Mouse (Mus musculus): ENCODE results near the gene Pigz. TPM values are rescaled to one million over a fixed set of nuclear protein-coding genes. Genes with fewer than 3 reads are reported as not detected.

Gene Pigz
- polyA plus RNA-seq, 1 experiment from 2014 or later, result 0.70 TPM

DNA sequence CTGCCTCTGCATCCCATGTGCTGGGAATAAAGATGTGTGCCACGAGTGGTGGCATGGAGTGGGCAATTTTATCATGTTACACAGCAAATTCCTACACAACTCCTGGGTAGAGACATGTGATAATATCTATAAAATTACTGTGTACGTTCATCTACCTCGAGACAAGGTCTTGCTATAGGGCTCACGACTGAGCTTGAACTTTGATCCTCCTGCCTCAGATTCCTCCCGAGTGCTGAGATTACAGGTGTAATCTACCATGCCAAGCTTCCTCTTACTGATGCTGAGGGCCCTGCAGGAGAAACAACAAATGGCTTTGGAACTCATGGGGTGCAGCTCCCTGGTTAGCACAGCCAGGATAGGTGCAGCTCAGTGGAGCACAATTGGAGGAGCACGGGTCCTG lies 9.3 kb upstream of the Pigz start:
- Histone ChIP-seq H3K36me3 (ENCODE audit: control insufficient read depth, insufficient read depth, low read length) (no peaks in the 10 kb centered on the region), H3K9ac (ENCODE audit: low read depth, low read length) (no peak overlapping the region), H3K4me3 (ENCODE audit: low read depth, low read length) (no peak overlapping the region), H3K4me2 (ENCODE audit: low read depth, low read length) (no peak overlapping the region), H3K27me3 (replicated peaks; ENCODE audit: control insufficient read depth, insufficient read depth, low read length) (no peaks in the 10 kb centered on the region), H3K27ac (replicated peaks; ENCODE audit: low read depth, low read length) (no peak overlapping the region), H3K4me1 (ENCODE audit: control insufficient read depth, insufficient read depth, low read length) (no peaks in the 10 kb centered on the region), H3K9me3 (ENCODE audit: control insufficient read depth, low read length) (no peaks in the 10 kb centered on the region)
- DNase-seq (ENCODE audit: low spot score) (no peak), ATAC-seq (ENCODE audit: low read depth) (no peak)
- WGBS, result 77% methylated on average over 6 of the region's 6 CpGs

GRCm38 (mm10) chr16:31926091-31926490 lies 7.6 kb upstream of the Pigz start:
- H3K4me1 ChIP-seq (ENCODE audit: control insufficient read depth, insufficient read depth, low read length), result no peaks in the 10 kb centered on the region
- no peak for ATAC-seq (ENCODE audit: low read depth)
- H3K27ac ChIP-seq (replicated peaks; ENCODE audit: low read depth, low read length), result no peak overlapping the region
- no peak for DNase-seq (ENCODE audit: low spot score)
- H3K4me3 ChIP-seq (ENCODE audit: low read depth, low read length), result no peak overlapping the region
- H3K36me3 ChIP-seq (ENCODE audit: control insufficient read depth, insufficient read depth, low read length), result no peaks in the 10 kb centered on the region
- H3K9me3 ChIP-seq (ENCODE audit: control insufficient read depth, low read length), result no peaks in the 10 kb centered on the region
- peaks cover 7% of the 10 kb centered on the region; the same call in 1 of the 2 replicates for H3K27me3 ChIP-seq (replicated peaks; ENCODE audit: control insufficient read depth, insufficient read depth, low read length)
- no peak overlapping the region for H3K9ac ChIP-seq (ENCODE audit: low read depth, low read length)
- WGBS, result 73% methylated on average over 6 of the region's 6 CpGs
- H3K4me2 ChIP-seq (ENCODE audit: low read depth, low read length), result no peak overlapping the region

- WGBS, result 76% methylated on average over 13 of the region's 13 CpGs
- Histone ChIP-seq H3K27me3 (replicated peaks; ENCODE audit: control insufficient read depth, insufficient read depth, low read length) (peaks cover 7% of the 10 kb centered on the region; the same call in 1 of the 2 replicates), H3K9me3 (ENCODE audit: control insufficient read depth, low read length) (no peaks in the 10 kb centered on the region), H3K4me1 (ENCODE audit: control insufficient read depth, insufficient read depth, low read length) (no peaks in the 10 kb centered on the region), H3K36me3 (ENCODE audit: control insufficient read depth, insufficient read depth, low read length) (no peaks in the 10 kb centered on the region), H3K9ac (ENCODE audit: low read depth, low read length) (no peak overlapping the region), H3K4me3 (ENCODE audit: low read depth, low read length) (no peak overlapping the region), H3K27ac (replicated peaks; ENCODE audit: low read depth, low read length) (no peak overlapping the region), H3K4me2 (ENCODE audit: low read depth, low read length) (no peak overlapping the region)
- ATAC-seq (ENCODE audit: low read depth) (no peak), DNase-seq (ENCODE audit: low spot score) (no peak)
These were observed 7.0 kb upstream of the Pigz start for GRCm38 (mm10) chr16:31926547-31927182.

DNA sequence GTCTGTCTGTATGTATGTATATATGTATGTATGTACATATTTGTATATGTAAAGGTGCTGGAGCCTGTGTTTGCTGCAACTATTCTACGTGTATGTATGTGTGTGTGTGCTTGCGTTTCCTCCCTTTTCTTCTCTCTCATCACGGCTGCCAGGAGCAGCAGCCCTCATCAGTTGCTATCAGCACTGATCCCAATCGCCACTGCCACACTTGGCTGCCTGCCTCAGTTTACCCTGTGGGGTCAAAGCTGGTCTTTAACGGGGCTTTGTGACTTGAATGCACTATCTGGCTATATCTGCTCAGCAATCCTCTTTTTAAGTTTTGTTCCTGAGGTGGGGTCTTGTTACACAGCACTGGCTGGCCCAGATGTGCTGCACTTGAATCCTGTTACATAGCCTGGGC lies 6.2 kb upstream of the Pigz start:
- Histone ChIP-seq H3K9ac (ENCODE audit: low read depth, low read length) (no peak overlapping the region), H3K36me3 (ENCODE audit: control insufficient read depth, insufficient read depth, low read length) (no peaks in the 10 kb centered on the region), H3K4me1 (ENCODE audit: control insufficient read depth, insufficient read depth, low read length) (no peaks in the 10 kb centered on the region), H3K27ac (replicated peaks; ENCODE audit: low read depth, low read length) (no peak overlapping the region), H3K4me2 (ENCODE audit: low read depth, low read length) (no peak overlapping the region), H3K27me3 (replicated peaks; ENCODE audit: control insufficient read depth, insufficient read depth, low read length) (peaks cover 7% of the 10 kb centered on the region; the same call in 1 of the 2 replicates), H3K9me3 (ENCODE audit: control insufficient read depth, low read length) (no peaks in the 10 kb centered on the region), H3K4me3 (ENCODE audit: low read depth, low read length) (no peak overlapping the region)
- WGBS, result 81% methylated on average over 5 of the region's 5 CpGs
- no peak for DNase-seq (ENCODE audit: low spot score)
- no peak for ATAC-seq (ENCODE audit: low read depth)

- ATAC-seq (ENCODE audit: low read depth), result no peak
These were observed 2.3 kb upstream of the Pigz start for GRCm38 (mm10) chr16:31931330-31931729.

DNA sequence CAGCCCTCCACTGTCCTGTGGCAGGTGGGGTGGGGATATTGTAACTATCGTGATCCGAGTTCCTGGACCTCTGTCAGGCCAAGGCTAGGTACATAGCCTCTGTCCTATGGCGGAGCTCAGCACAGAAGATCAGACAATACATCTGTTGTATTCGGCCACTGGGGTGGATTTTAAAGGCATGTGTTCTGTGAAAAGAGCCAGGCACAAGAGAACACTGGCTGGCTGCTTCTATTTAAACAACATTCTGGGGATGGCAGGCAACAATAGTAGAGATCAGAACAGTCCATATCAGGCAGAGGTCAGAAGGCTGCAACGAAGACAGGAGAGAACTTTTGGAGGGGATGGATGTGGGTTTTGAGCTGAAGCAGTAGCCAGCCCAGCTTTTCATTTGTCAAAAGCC lies 1.4 kb upstream of the Pigz start:
- Histone ChIP-seq H3K4me1 (ENCODE audit: control insufficient read depth, insufficient read depth, low read length) (0 out of 2 replicates have a peak, but pooled peaks cover 4% of the 10 kb centered on the region), H3K27ac (replicated peaks; ENCODE audit: low read depth, low read length) (no peak overlapping the region), H3K9ac (ENCODE audit: low read depth, low read length) (no peak overlapping the region), H3K36me3 (ENCODE audit: control insufficient read depth, insufficient read depth, low read length) (no peaks in the 10 kb centered on the region), H3K9me3 (ENCODE audit: control insufficient read depth, low read length) (peaks cover 6% of the 10 kb centered on the region; the same call in 1 of the 2 replicates), H3K27me3 (replicated peaks; ENCODE audit: control insufficient read depth, insufficient read depth, low read length) (peaks cover 44% of the 10 kb centered on the region), H3K4me2 (ENCODE audit: low read depth, low read length) (peak overlapping the region; percentile 95; the same call in 1 of the 2 replicates), H3K4me3 (ENCODE audit: low read depth, low read length) (no peak overlapping the region)
- WGBS, result 59% methylated on average over 5 of the region's 5 CpGs
- ATAC-seq (ENCODE audit: low read depth) (no peak), DNase-seq (ENCODE audit: low spot score) (no peak)

More at GRCm38 (mm10) chr16:31931330-31931729, 2.3 kb upstream of the Pigz start:
- DNase-seq (ENCODE audit: low spot score), result no peak
- H3K27me3 ChIP-seq (replicated peaks; ENCODE audit: control insufficient read depth, insufficient read depth, low read length), result peaks cover 42% of the 10 kb centered on the region
- H3K4me1 ChIP-seq (ENCODE audit: control insufficient read depth, insufficient read depth, low read length), result 0 out of 2 replicates have a peak, but pooled peaks cover 4% of the 10 kb centered on the region
- no peaks in the 10 kb centered on the region for H3K36me3 ChIP-seq (ENCODE audit: control insufficient read depth, insufficient read depth, low read length)
- H3K4me3 ChIP-seq (ENCODE audit: low read depth, low read length), result no peak overlapping the region
- H3K4me2 ChIP-seq (ENCODE audit: low read depth, low read length), result no peak overlapping the region
- no peak overlapping the region for H3K27ac ChIP-seq (replicated peaks; ENCODE audit: low read depth, low read length)
- no peak overlapping the region for H3K9ac ChIP-seq (ENCODE audit: low read depth, low read length)
- H3K9me3 ChIP-seq (ENCODE audit: control insufficient read depth, low read length), result 0 out of 2 replicates have a peak, but pooled peaks cover under 1% of the 10 kb centered on the region
- 48% methylated on average over 17 of the region's 17 CpGs for WGBS

GRCm38 (mm10) chr16:31932840-31933697 lies 582 bp upstream of the Pigz start:
- no peak overlapping the region; the same call in 1 of the 2 replicates for H3K27ac ChIP-seq (replicated peaks; ENCODE audit: low read depth, low read length)
- peak; percentile 97 for ATAC-seq (ENCODE audit: low read depth)

GRCm38 (mm10) chr16:31934550-31935010 lies 929 bp downstream of the Pigz start:
- Histone ChIP-seq H3K9ac (ENCODE audit: low read depth, low read length) (no peak overlapping the region), H3K4me1 (ENCODE audit: control insufficient read depth, insufficient read depth, low read length) (0 out of 2 replicates have a peak, but pooled peaks cover 4% of the 10 kb centered on the region), H3K9me3 (ENCODE audit: control insufficient read depth, low read length) (peaks cover 6% of the 10 kb centered on the region; the same call in 1 of the 2 replicates), H3K4me3 (ENCODE audit: low read depth, low read length) (peak overlapping the region; percentile 35), H3K27me3 (replicated peaks; ENCODE audit: control insufficient read depth, insufficient read depth, low read length) (peaks cover 44% of the 10 kb centered on the region), H3K27ac (replicated peaks; ENCODE audit: low read depth, low read length) (no peak overlapping the region), H3K4me2 (ENCODE audit: low read depth, low read length) (peak overlapping the region; percentile 95), H3K36me3 (ENCODE audit: control insufficient read depth, insufficient read depth, low read length) (no peaks in the 10 kb centered on the region)
- WGBS, result 18% methylated on average over 13 of the region's 13 CpGs
- no peak for DNase-seq (ENCODE audit: low spot score)
- no peak for ATAC-seq (ENCODE audit: low read depth)

More at GRCm38 (mm10) chr16:31932840-31933697, 582 bp upstream of the Pigz start:
- peak overlapping the region; percentile 65 for H3K9ac ChIP-seq (ENCODE audit: low read depth, low read length)
- H3K4me3 ChIP-seq (ENCODE audit: low read depth, low read length), result peak overlapping the region; percentile 56
- peaks cover 44% of the 10 kb centered on the region for H3K27me3 ChIP-seq (replicated peaks; ENCODE audit: control insufficient read depth, insufficient read depth, low read length)
- peak; percentile 97 for DNase-seq (ENCODE audit: low spot score)
- H3K9me3 ChIP-seq (ENCODE audit: control insufficient read depth, low read length), result peaks cover 6% of the 10 kb centered on the region; the same call in 1 of the 2 replicates
- 2% methylated on average over 40 of the region's 50 CpGs for WGBS
- 0 out of 2 replicates have a peak, but pooled peaks cover 4% of the 10 kb centered on the region for H3K4me1 ChIP-seq (ENCODE audit: control insufficient read depth, insufficient read depth, low read length)
- H3K4me2 ChIP-seq (ENCODE audit: low read depth, low read length), result peak overlapping the region; percentile 95
- H3K36me3 ChIP-seq (ENCODE audit: control insufficient read depth, insufficient read depth, low read length), result no peaks in the 10 kb centered on the region

Measured in embryonic facial prominence, embryonic 14.5 days (tissue).